Mouse (Mus musculus) bone marrow macrophage, adult 2 months (primary cell): ENCODE results near the gene Med29. TPM values are rescaled to one million over a fixed set of nuclear protein-coding genes. Genes with fewer than 3 reads are reported as not detected.
A peak's percentile ranks its signal among the peaks of the same experiment; 100 is the strongest.

ENCODE experiments used
- H3K27ac ChIP-seq: 2 replicates; pipeline ENCODE4 v1.5.1; 2012; ENCODE audit warnings: low read depth, low read length; ENCODE audit not compliant: insufficient read depth
- H3K4me1 ChIP-seq: 2 replicates; pipeline ENCODE4 v1.6.1; 2012; ENCODE audit warnings: low read length; ENCODE audit not compliant: control insufficient read depth, insufficient read depth
- H3K4me3 ChIP-seq: 2 replicates; pipeline ENCODE4 v1.5.1; 2012; ENCODE audit warnings: mild to moderate bottlenecking, low read length, moderate library complexity; ENCODE audit not compliant: insufficient read depth
- CTCF ChIP-seq: IDR thresholded peaks from 2 replicates; pipeline ENCODE4 v1.5.1; 2012; ENCODE audit warnings: low read depth, mild to moderate bottlenecking, low read length, moderate library complexity
- POLR2A ChIP-seq: IDR thresholded peaks from 2 replicates; pipeline ENCODE4 v1.6.1; 2012; ENCODE audit warnings: mild to moderate bottlenecking, low read depth, low read length, borderline replicate concordance
- polyA plus RNA-seq: library from polyadenylated mRNA; stranded (reverse); fragments of >200 nt; gene quantifications from 2 replicates; pipeline ENCODE4 v1.2.4, GENCODE M21; 2012; ENCODE audit not compliant: missing spikeins, insufficient read depth, insufficient read length

Gene Med29
- polyA plus RNA-seq, 1 experiment = 12.5 TPM

DNA sequence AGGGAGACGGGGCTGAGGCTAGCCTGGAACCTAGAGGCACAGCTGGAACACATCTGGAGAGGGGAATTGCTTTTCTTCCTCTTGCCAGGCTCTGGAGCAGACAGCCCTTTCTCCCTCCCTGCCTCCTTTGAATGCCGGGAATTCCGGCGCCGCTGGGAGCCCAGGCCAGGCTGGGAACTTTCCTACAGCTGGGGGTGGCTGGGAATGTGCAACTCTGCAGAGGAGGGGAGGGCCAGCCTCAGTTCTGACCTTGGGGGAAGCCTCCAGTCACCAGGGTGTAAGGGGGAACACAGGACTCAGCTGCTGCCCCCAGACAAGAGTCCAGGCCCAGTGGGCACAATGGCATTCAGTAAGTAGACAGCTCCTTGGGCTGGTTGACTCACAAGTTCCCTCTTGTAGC lies 35.5 kb downstream of the Med29 start:
- no peak for TF ChIP-seq CTCF
- no peak for TF ChIP-seq POLR2A
- no peak overlapping the region for H3K4me3 ChIP-seq
- no peak overlapping the region for H3K27ac ChIP-seq
- H3K4me1 ChIP-seq = peaks cover 1% of the 10 kb centered on the region; the same call in 1 of the 2 replicates

DNA sequence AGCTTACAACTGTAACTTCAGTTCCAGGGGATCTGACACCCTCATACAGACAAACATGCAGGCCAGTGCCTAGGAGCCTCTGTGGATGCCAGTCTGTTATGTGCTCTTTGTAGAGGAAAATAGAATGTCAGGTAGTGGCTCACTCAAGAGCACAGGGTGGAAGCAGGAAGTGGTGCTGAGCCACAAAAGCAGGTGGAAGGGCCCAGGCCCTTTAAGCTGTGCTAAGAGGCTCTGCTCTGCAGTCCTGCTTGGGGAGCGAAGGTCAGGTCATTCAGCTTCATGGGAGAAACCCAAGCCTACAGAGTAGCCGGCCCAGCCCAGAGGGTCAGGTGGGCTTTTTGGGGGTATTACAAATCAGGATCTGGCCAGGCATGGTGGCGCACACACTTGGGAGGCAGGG lies 37.3 kb downstream of the Med29 start:
- H3K27ac ChIP-seq = no peak overlapping the region
- TF ChIP-seq CTCF (no peak), POLR2A (no peak)
- peaks cover 3% of the 10 kb centered on the region; the same call in 1 of the 2 replicates for H3K4me1 ChIP-seq
- no peak overlapping the region for H3K4me3 ChIP-seq

DNA sequence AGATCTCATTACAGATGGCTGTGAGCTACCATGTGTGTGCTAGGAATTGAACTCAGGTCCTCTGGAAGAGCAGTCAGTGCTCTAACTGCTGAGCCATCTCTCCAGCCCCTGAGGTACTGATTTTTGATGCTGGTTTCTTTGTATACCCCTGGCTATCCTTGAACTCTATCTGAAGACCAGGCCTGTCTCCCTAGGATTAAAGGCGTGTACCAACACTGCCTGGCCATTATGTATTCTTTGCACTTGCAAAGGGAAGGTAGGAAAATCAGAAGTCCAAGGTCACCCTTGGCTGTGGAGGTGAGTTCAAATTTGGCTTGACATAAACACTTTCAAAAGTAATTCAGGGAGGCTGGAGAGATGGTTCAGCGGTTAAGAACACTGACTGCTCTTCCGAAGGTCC lies 37.9 kb downstream of the Med29 start:
- Histone ChIP-seq H3K4me3 (no peak overlapping the region), H3K4me1 (peaks cover 8% of the 10 kb centered on the region)

DNA sequence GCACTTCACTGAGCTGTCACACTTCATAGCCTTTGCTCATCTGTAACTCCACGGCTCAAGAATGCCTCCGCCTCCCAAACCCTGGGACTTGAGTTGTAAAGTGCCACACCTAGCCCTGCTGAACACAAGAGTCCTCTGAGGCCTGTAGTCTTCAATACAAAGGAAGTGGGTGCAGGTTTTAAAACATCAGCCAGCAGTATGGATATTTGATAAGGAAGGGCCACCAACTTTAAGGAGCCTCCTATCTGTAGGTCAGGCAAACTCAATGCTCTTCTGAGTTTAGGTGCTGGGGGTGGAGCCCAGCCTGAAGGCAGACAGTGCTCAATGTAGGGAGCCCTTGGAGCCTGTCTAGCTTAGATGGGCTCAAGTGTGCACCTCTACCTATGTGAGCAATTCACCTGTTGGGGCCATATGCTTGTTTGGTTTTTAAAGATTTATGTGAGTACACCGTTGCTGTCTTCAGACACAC lies 38.4 kb downstream of the Med29 start:
- Histone ChIP-seq H3K27ac (no peak overlapping the region), H3K4me3 (no peak overlapping the region), H3K4me1 (peaks cover 12% of the 10 kb centered on the region)
- no peak for TF ChIP-seq POLR2A
- no peak for TF ChIP-seq CTCF

More for the DNA sequence above, 37.9 kb downstream of the Med29 start:
- no peak for TF ChIP-seq POLR2A
- TF ChIP-seq CTCF = no peak
- no peak overlapping the region for H3K27ac ChIP-seq

DNA sequence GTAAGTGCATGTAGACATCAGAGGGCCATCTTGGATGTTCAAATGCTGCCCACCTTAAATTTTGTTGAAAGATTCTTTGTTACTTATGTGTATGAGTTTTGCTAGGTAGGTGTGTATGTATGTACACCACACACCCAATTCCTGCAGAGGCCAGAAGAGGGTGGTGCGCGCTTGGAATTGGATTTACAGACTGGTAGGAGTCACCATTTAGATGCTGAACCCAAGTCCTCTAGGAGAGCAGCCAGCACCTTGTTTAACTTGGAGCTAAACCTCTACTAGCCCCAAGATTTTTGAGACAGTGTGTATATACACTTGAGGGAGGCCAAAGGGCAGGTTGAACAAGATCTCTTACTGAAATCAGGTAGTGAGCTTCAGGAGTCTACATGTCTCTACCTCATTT lies 39.2 kb downstream of the Med29 start:
- Histone ChIP-seq H3K4me1 (peaks cover 20% of the 10 kb centered on the region), H3K27ac (no peak overlapping the region), H3K4me3 (no peak overlapping the region)
- TF ChIP-seq POLR2A = no peak
- TF ChIP-seq CTCF = no peak

DNA sequence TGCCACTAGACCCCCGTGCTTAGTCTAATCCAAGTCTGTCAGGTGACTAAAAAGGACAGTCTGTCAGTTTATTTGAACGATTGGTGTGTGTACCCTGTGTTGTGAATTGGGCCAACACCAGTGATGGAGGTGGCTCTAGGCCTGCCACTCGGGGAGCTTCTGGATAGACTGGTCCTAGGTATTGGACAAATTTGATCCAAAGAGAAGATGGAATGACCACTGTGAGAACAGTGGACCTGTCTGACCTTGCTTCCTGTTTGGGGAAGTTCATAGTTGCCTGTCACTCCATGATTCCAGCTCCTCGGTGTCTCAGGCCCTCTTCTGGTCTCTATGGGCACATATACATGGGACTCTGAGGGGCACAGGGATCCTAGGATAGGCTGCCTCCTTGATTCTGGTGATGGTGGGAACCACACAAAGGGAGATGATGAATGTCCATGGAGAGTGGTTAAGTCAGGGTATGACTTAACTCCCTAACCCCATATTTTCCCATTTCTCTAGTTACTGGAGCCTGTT lies 40.8 kb downstream of the Med29 start:
- H3K4me1 ChIP-seq = peaks cover 27% of the 10 kb centered on the region
- TF ChIP-seq CTCF (no peak), POLR2A (no peak)
- peak overlapping the region; percentile 58 for H3K27ac ChIP-seq
- peak overlapping the region; percentile 93 for H3K4me3 ChIP-seq

DNA sequence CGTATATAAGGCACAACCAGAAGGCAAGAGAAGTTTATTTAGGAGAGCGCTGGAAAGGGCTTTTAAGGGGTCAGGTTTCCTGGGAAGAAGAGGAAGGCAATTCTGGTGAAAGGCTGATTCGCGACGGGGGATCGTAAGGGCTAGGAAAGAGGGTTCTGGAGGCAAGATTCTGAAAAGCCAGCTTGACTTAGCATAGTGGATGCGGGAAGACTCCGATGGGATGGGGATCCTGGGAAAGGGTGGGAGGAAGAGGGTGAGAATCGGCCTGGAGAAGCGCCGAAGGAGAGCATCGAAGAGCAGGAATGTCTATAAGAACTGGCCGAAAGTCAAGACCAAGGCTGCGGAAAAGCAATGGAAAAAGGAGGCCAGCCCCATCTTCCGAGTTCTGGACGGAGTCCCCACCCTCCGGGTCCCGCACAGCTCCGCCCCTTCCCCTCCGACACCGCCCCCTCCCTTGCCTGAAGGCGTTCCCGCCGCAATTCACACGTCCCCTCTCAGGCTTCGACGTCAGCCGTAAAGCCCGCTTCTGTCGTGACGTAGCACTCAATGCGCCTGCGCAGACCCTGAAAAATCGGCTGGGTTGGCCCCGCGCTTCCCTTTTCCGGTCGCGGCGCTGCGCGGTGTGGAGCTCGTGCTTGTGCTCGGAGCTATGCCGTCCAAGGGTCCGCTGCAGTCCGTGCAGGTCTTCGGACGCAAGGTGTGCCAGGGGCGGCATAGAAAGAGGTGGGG lies 42.2 kb downstream of the Med29 start, which contains the start of gene Rps16:
Rps16 (plus strand) TSS at position 498 of the 729 bp plus-strand sequence.
- TF ChIP-seq POLR2A = 0 out of 2 replicates have a peak, but pooled peaks have one; percentile 51
- TF ChIP-seq CTCF = no peak
- H3K4me1 ChIP-seq = peaks cover 27% of the 10 kb centered on the region
- H3K27ac ChIP-seq = peak within 1 kb of the TSS; percentile 83
- peak within 1 kb of the TSS; percentile 93 for H3K4me3 ChIP-seq

DNA sequence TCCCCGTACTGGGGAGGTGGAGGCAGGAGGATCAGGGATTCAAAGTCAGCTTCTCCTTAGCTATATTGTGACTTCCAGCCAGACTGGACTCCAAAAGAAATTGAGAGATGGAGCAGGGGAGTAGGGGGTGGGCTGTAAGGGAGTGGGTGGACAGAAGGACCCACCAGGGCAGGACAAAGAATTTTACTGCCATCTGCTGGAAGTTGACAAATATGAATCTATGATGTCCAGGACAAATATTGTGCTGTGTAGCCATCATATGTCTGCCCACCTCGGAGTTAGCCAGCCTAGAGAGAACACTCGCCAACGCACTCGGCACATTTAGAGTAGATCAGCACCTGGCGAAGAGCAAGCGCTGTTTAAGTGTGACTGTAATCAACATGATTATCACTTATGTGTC lies 43.9 kb downstream of the Med29 start:
- TF ChIP-seq CTCF (peak; percentile 13; the same call in 1 of the 2 replicates), POLR2A (no peak)

DNA sequence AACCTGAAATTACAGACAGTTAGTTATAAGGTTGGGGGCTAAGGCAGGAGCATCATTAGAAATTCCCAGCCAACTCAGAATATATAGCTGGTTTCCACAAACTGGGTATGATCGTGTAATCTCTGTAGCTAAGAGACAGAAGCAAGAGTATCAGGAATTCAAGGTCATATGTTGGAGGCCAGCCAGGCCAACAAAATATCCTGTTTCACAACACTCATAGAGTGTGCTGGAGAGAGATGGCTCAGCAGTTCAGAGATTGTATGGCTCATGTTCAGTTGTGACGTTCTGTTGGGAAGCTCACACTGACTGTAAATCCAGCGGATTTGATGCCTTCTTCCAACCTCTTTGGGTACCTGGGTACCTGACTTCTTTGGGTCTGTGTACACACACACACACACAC lies 44.8 kb downstream of the Med29 start:
- H3K4me1 ChIP-seq = peaks cover 27% of the 10 kb centered on the region
- TF ChIP-seq CTCF (no peak), POLR2A (no peak)
- H3K27ac ChIP-seq = peak overlapping the region; percentile 73

More for the DNA sequence above, 43.9 kb downstream of the Med29 start:
- no peak overlapping the region for H3K4me3 ChIP-seq
- peak overlapping the region; percentile 73; the same call in 1 of the 2 replicates for H3K27ac ChIP-seq
- peaks cover 27% of the 10 kb centered on the region for H3K4me1 ChIP-seq

DNA sequence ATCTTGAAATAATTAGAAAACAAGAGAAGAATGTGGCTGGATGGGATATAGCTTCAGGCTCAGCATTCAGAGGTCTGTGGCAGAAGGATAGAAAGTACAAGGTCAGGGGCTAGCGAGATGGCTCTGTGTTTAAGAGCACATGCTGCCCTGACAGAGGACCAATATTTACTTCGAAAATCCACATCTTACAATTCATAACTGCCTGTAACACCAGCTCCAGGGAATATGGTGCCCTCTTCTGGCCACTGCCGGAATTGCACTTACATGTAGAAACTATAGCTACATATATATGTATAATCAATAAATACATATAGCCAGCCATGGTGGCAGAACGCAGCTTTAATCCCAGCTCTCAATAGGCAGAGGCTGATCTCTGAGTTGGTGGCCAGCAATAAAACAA lies 47.9 kb downstream of the Med29 start:
- no peak overlapping the region for H3K4me3 ChIP-seq
- H3K4me1 ChIP-seq = peaks cover 19% of the 10 kb centered on the region
- H3K27ac ChIP-seq = no peak overlapping the region
- TF ChIP-seq POLR2A (no peak), CTCF (0 out of 2 replicates have a peak, but pooled peaks have one; percentile 16)

More for the DNA sequence above, 44.8 kb downstream of the Med29 start:
- H3K4me3 ChIP-seq = no peak overlapping the region
